Mouse (Mus musculus): ENCODE results near the gene Ppp2r3a. TPM values are rescaled to one million over a fixed set of nuclear protein-coding genes. Genes with fewer than 3 reads are reported as not detected.

Ppp2r3a gene
- polyA plus RNA-seq, 1 experiment from 2014 or later: 15.3 TPM

DNA sequence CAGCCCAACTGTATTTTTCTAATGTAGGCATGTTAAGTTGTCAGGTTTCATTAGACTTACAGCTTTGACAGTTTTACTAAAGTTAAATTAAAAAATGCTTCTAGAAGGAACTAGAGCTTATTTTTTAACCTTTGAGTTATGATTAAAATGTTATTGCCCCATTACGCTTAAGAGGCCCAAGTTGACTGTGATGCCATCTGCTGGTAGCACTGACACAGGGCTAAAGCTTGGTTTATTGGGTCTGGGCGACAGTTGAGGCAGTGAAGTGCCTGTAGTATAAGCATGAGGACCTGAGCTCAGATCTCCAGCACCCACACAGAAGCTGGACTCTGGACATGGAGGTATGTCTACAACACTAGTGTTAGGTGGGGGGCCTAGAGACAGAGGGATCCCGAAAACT, 47.5 kb downstream of the Ppp2r3a start:
- H3K9me3 ChIP-seq: no peaks in the 10 kb centered on the region
- H3K27ac ChIP-seq: no peak overlapping the region
- H3K4me2 ChIP-seq: no peak overlapping the region
- peaks cover 6% of the 10 kb centered on the region for H3K4me1 ChIP-seq
- ATAC-seq (ENCODE audit: insufficient number of reproducible peaks, insufficient read depth, low FRiP score, low TSS enrichment, low read depth): no peak
- H3K36me3 ChIP-seq: no peaks in the 10 kb centered on the region
- no peak overlapping the region for H3K9ac ChIP-seq
- no peak overlapping the region for H3K4me3 ChIP-seq
- WGBS: 88% methylated on average over 3 of the region's 3 CpGs
- no peaks in the 10 kb centered on the region for H3K27me3 ChIP-seq

- H3K4me3 ChIP-seq: no peak overlapping the region
- H3K27ac ChIP-seq: no peak overlapping the region
- no peak for ATAC-seq (ENCODE audit: insufficient number of reproducible peaks, insufficient read depth, low FRiP score, low TSS enrichment, low read depth)
- H3K4me2 ChIP-seq: no peak overlapping the region
- no peaks in the 10 kb centered on the region for H3K27me3 ChIP-seq
- H3K9me3 ChIP-seq: no peaks in the 10 kb centered on the region
- peaks cover 6% of the 10 kb centered on the region for H3K4me1 ChIP-seq
- 55% methylated on average over 5 of the region's 5 CpGs for WGBS
- H3K9ac ChIP-seq: no peak overlapping the region
- no peaks in the 10 kb centered on the region for H3K36me3 ChIP-seq
These were observed 51.0 kb downstream of the Ppp2r3a start for GRCm38 (mm10) chr9:101200627-101201026.

DNA sequence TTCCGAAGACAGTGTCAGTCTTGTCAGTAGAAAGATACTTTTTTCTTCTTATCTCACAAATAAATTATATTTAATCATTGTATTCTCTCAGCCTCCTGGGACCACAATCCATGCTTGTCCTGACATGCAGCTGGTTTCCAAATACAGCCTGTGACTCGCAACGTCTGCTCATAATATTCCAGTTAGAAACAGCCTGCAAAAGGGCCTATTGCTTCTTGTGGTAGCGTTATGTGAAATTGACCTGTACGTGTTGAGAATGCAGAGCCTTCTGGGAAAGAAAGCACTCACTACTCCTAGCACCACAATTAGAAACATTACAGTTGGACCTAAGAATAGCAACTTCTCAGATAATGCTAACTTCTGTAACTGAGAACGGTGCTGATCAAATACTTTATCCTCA, 52.8 kb downstream of the Ppp2r3a start:
- Histone ChIP-seq H3K9ac (no peak overlapping the region), H3K27me3 (no peaks in the 10 kb centered on the region), H3K4me2 (no peak overlapping the region), H3K4me1 (peaks cover 6% of the 10 kb centered on the region), H3K27ac (no peak overlapping the region), H3K4me3 (no peak overlapping the region), H3K9me3 (no peaks in the 10 kb centered on the region), H3K36me3 (peaks cover 4% of the 10 kb centered on the region)
- 60% methylated on average over 6 of the region's 6 CpGs for WGBS
- no peak for ATAC-seq (ENCODE audit: insufficient number of reproducible peaks, insufficient read depth, low FRiP score, low TSS enrichment, low read depth)

- H3K4me2 ChIP-seq: no peak overlapping the region
- 85% methylated on average over 3 of the region's 3 CpGs for WGBS
- no peak for ATAC-seq (ENCODE audit: insufficient number of reproducible peaks, insufficient read depth, low FRiP score, low TSS enrichment, low read depth)
- H3K27ac ChIP-seq: no peak overlapping the region
- H3K27me3 ChIP-seq: no peaks in the 10 kb centered on the region
- peaks cover 6% of the 10 kb centered on the region for H3K4me1 ChIP-seq
- H3K36me3 ChIP-seq: peaks cover 4% of the 10 kb centered on the region
- no peaks in the 10 kb centered on the region for H3K9me3 ChIP-seq
- H3K9ac ChIP-seq: no peak overlapping the region
- H3K4me3 ChIP-seq: no peak overlapping the region
These were observed 53.3 kb downstream of the Ppp2r3a start for GRCm38 (mm10) chr9:101198261-101198660.

- Histone ChIP-seq H3K4me2 (no peak overlapping the region), H3K36me3 (peaks cover 32% of the 10 kb centered on the region), H3K9ac (no peak overlapping the region), H3K27ac (no peak overlapping the region), H3K9me3 (no peaks in the 10 kb centered on the region), H3K4me1 (peaks cover 3% of the 10 kb centered on the region; the same call in 1 of the 2 replicates), H3K4me3 (no peak overlapping the region), H3K27me3 (no peaks in the 10 kb centered on the region)
- WGBS: 38% methylated on average over 5 of the region's 5 CpGs
- ATAC-seq (ENCODE audit: insufficient number of reproducible peaks, insufficient read depth, low FRiP score, low TSS enrichment, low read depth): peak; percentile 67; the same call in 1 of the 2 replicates
These were observed 69.5 kb downstream of the Ppp2r3a start for GRCm38 (mm10) chr9:101181962-101182701.

GRCm38 (mm10) chr9:101181291-101181690, 70.3 kb downstream of the Ppp2r3a start:
- Histone ChIP-seq H3K4me2 (no peak overlapping the region), H3K27ac (no peak overlapping the region), H3K4me3 (no peak overlapping the region), H3K9me3 (no peaks in the 10 kb centered on the region), H3K4me1 (peaks cover 3% of the 10 kb centered on the region; the same call in 1 of the 2 replicates), H3K9ac (no peak overlapping the region), H3K27me3 (no peaks in the 10 kb centered on the region), H3K36me3 (peaks cover 40% of the 10 kb centered on the region)
- ATAC-seq (ENCODE audit: insufficient number of reproducible peaks, insufficient read depth, low FRiP score, low TSS enrichment, low read depth): no peak
- WGBS: 79% methylated on average over 6 of the region's 6 CpGs

DNA sequence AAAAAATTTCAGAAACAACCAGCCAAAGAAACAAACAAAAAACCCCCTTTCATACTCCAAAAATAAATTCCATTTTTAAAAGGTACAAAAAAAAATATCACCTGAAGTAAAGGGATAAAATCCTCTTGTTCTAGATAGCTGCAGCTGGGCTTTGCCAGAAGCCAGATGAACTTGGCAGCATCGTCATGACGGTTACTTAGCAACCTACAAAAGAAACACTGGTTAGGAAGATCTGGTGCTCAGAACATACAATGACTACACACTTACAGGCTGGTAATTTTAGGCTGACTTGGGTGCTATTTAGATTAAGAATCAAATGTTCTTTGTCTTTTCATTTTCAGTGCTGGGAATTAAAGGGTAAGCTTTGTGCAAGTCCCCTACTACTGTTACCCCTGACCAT, 71.4 kb downstream of the Ppp2r3a start:
- no peak overlapping the region for H3K9ac ChIP-seq
- no peak overlapping the region for H3K4me3 ChIP-seq
- H3K27me3 ChIP-seq: no peaks in the 10 kb centered on the region
- ATAC-seq (ENCODE audit: insufficient number of reproducible peaks, insufficient read depth, low FRiP score, low TSS enrichment, low read depth): no peak
- no peak overlapping the region for H3K4me2 ChIP-seq
- H3K9me3 ChIP-seq: no peaks in the 10 kb centered on the region
- H3K27ac ChIP-seq: no peak overlapping the region
- H3K36me3 ChIP-seq: peaks cover 34% of the 10 kb centered on the region
- H3K4me1 ChIP-seq: peaks cover 3% of the 10 kb centered on the region; the same call in 1 of the 2 replicates
- 82% methylated on average over 2 of the region's 2 CpGs for WGBS

DNA sequence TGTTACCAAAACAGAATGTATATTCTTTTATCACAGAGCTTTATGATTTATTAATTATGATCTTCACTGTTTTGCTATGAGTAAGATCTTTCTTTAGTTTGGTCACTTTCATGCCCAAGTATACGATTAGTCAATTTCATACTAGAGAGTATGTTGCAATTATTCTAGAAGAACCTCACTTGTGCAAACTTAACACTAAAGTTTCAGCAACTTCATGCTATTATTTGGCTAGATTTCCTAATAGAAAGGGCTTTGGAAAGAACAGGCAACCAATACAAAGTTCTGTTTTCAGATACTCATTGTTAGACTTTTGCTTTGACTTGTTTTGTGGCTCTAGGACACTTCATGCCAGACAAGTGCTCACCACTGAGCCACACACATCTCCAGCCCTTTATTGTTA, 91.0 kb downstream of the Ppp2r3a start:
- H3K4me1 ChIP-seq: no peaks in the 10 kb centered on the region
- H3K27ac ChIP-seq: no peak overlapping the region
- H3K36me3 ChIP-seq: peaks cover 3% of the 10 kb centered on the region; the same call in 1 of the 2 replicates
- ATAC-seq (ENCODE audit: insufficient number of reproducible peaks, insufficient read depth, low FRiP score, low TSS enrichment, low read depth): no peak
- no peaks in the 10 kb centered on the region for H3K27me3 ChIP-seq
- 90% methylated on average over 1 of the region's 1 CpGs for WGBS
- H3K9ac ChIP-seq: no peak overlapping the region
- no peak overlapping the region for H3K4me2 ChIP-seq
- H3K9me3 ChIP-seq: no peaks in the 10 kb centered on the region
- no peak overlapping the region for H3K4me3 ChIP-seq

- 85% methylated on average over 5 of the region's 5 CpGs for WGBS
- Histone ChIP-seq H3K4me2 (no peak overlapping the region), H3K4me3 (no peak overlapping the region), H3K9ac (no peak overlapping the region), H3K9me3 (no peaks in the 10 kb centered on the region), H3K27me3 (no peaks in the 10 kb centered on the region), H3K27ac (no peak overlapping the region), H3K4me1 (no peaks in the 10 kb centered on the region), H3K36me3 (peaks cover 3% of the 10 kb centered on the region; the same call in 1 of the 2 replicates)
- ATAC-seq (ENCODE audit: insufficient number of reproducible peaks, insufficient read depth, low FRiP score, low TSS enrichment, low read depth): no peak
These were observed 91.5 kb downstream of the Ppp2r3a start for GRCm38 (mm10) chr9:101160092-101160491.

DNA sequence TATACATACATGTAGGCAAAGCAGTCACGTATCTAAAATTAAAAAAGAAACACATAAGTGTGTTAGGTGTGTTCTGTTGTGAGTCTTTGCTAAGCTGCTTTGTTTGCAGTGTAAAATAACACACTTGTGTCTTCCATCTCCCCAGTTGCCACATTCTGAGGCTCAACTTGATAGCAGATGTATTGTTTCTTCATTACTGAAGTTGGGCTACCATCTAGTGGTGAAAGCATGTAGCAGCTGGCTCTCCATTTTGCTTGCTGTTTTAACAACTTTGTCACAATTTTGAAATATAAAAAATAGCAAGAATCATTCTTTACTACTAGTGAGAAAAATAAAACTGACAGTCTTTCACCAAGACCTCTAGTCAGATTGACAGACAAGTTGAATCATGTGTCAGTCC, 92.2 kb downstream of the Ppp2r3a start:
- no peak overlapping the region for H3K4me3 ChIP-seq
- no peaks in the 10 kb centered on the region for H3K4me1 ChIP-seq
- 89% methylated on average over 1 of the region's 1 CpGs for WGBS
- no peak for ATAC-seq (ENCODE audit: insufficient number of reproducible peaks, insufficient read depth, low FRiP score, low TSS enrichment, low read depth)
- H3K9ac ChIP-seq: no peak overlapping the region
- H3K36me3 ChIP-seq: peaks cover 3% of the 10 kb centered on the region; the same call in 1 of the 2 replicates
- no peak overlapping the region for H3K27ac ChIP-seq
- no peaks in the 10 kb centered on the region for H3K9me3 ChIP-seq
- no peak overlapping the region for H3K4me2 ChIP-seq
- H3K27me3 ChIP-seq: no peaks in the 10 kb centered on the region

DNA sequence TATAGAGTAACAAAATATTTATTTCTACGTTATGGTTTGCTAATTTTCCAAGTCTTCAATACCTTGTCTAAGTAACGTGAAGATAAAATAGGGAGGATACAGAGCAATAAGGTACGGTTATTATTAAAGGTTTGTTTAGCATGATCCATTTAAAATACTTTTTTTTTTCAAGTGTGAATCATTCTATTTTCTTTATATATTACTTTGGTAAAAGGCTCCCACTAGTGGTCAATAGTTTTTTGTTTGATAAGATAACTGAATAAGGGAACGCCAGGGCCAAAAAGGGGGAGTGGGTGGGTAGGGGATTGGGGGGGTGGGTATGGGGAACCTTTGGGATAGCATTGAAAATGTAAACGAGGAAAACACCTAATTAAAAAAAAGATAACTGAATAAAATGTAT, 98.7 kb downstream of the Ppp2r3a start:
- no peaks in the 10 kb centered on the region for H3K9me3 ChIP-seq
- no peak overlapping the region for H3K9ac ChIP-seq
- WGBS: 75% methylated on average over 5 of the region's 5 CpGs
- no peak overlapping the region for H3K4me3 ChIP-seq
- H3K27me3 ChIP-seq: no peaks in the 10 kb centered on the region
- no peak overlapping the region for H3K27ac ChIP-seq
- H3K4me1 ChIP-seq: no peaks in the 10 kb centered on the region
- H3K36me3 ChIP-seq: peaks cover 13% of the 10 kb centered on the region
- no peak for ATAC-seq (ENCODE audit: insufficient number of reproducible peaks, insufficient read depth, low FRiP score, low TSS enrichment, low read depth)
- no peak overlapping the region for H3K4me2 ChIP-seq

GRCm38 (mm10) chr9:101143635-101144034, 108.0 kb downstream of the Ppp2r3a start:
- H3K4me3 ChIP-seq: no peak overlapping the region
- ATAC-seq (ENCODE audit: insufficient number of reproducible peaks, insufficient read depth, low FRiP score, low TSS enrichment, low read depth): no peak
- H3K27ac ChIP-seq: no peak overlapping the region
- WGBS: 92% methylated on average over 4 of the region's 4 CpGs
- no peaks in the 10 kb centered on the region for H3K4me1 ChIP-seq
- no peak overlapping the region for H3K4me2 ChIP-seq
- peaks cover 46% of the 10 kb centered on the region for H3K36me3 ChIP-seq
- no peaks in the 10 kb centered on the region for H3K9me3 ChIP-seq
- no peak overlapping the region for H3K9ac ChIP-seq
- H3K27me3 ChIP-seq: no peaks in the 10 kb centered on the region

Data from embryonic facial prominence, embryonic 13.5 days (tissue).